Mouse (Mus musculus) myocyte (in vitro differentiated cells): ENCODE data around the gene Zbtb1.

Experiments used
- CEBPB ChIP-seq: IDR thresholded peaks from 2 replicates; pipeline ENCODE4 v1.6.1; 2011; ENCODE audit warnings: mild to moderate bottlenecking, moderate library complexity; ENCODE audit not compliant: poor library complexity, insufficient read depth, severe bottlenecking
- E2F4 ChIP-seq: IDR thresholded peaks from one replicate; pipeline ENCODE4 v1.6.1; 2011; ENCODE audit warnings: mild to moderate bottlenecking, control low read depth, moderate library complexity; ENCODE audit not compliant: insufficient read depth
- MAX ChIP-seq: IDR thresholded peaks from one replicate; pipeline ENCODE4 v1.6.1; 2011; ENCODE audit warnings: low read depth, mild to moderate bottlenecking, control low read depth
- MYOD1 ChIP-seq, 3 experiments: IDR thresholded peaks; one replicate each; pipeline ENCODE4 v1.6.1; 2011; ENCODE audit warnings: control low read depth in 2 of 3, low read depth in 2 of 3, mild to moderate bottlenecking in 2 of 3, moderate library complexity in 1 of 3; ENCODE audit not compliant: insufficient read length in 2 of 3, control insufficient read depth in 1 of 3
- MYOG ChIP-seq, 3 experiments: IDR thresholded peaks; one replicate each; pipeline ENCODE4 v1.6.1; 2011; ENCODE audit warnings: control low read depth in 2 of 3, low read depth in 2 of 3, mild to moderate bottlenecking in 2 of 3; ENCODE audit not compliant: insufficient read length in 2 of 3, control insufficient read depth in 1 of 3, insufficient read depth in 1 of 3
- POLR2A ChIP-seq: IDR thresholded peaks from one replicate; pipeline ENCODE4 v1.6.1; 2011; ENCODE audit warnings: low read depth, mild to moderate bottlenecking, control low read depth, moderate library complexity; ENCODE audit not compliant: insufficient read length
- POLR2AphosphoS2 ChIP-seq: IDR thresholded peaks from one replicate; pipeline ENCODE4 v1.6.1; 2011; ENCODE audit warnings: low read depth, control low read depth; ENCODE audit not compliant: insufficient read length
- REST ChIP-seq: IDR thresholded peaks from one replicate; pipeline ENCODE4 v1.6.1; 2011; ENCODE audit warnings: mild to moderate bottlenecking, control low read depth, moderate library complexity; ENCODE audit not compliant: insufficient read depth, insufficient read length
- SRF ChIP-seq: IDR thresholded peaks from one replicate; pipeline ENCODE4 v1.6.1; 2011; ENCODE audit warnings: low read depth; ENCODE audit not compliant: control insufficient read depth, insufficient read length
- TCF12 ChIP-seq: IDR thresholded peaks from one replicate; pipeline ENCODE4 v1.6.1; 2011; ENCODE audit warnings: mild to moderate bottlenecking, control low read depth; ENCODE audit not compliant: poor library complexity, insufficient read depth, severe bottlenecking
- TCF3 ChIP-seq: IDR thresholded peaks from one replicate; pipeline ENCODE4 v1.6.1; 2011; ENCODE audit warnings: low read depth, control low read depth; ENCODE audit not compliant: insufficient read length
- USF1 ChIP-seq: IDR thresholded peaks from one replicate; pipeline ENCODE4 v1.6.1; 2011; ENCODE audit warnings: low read depth, mild to moderate bottlenecking, control low read depth, moderate library complexity

GRCm38 (mm10) chr12:76444359-76444772, 74.3 kb downstream of the Zbtb1 start:
- TF ChIP-seq POLR2A = no peak
- TF ChIP-seq USF1 = no peak
- TF ChIP-seq MAX = no peak
- TF ChIP-seq POLR2AphosphoS2 = no peak
- TF ChIP-seq MYOG (IDR thresholded peaks at IDR 0.05; ENCODE audit: control insufficient read depth in 1 of 3, insufficient read depth in 1 of 3, insufficient read length in 2 of 3, low read depth in 2 of 3) = no peak
- no peak for TF ChIP-seq CEBPB
- TF ChIP-seq TCF12 = no peak
- no peak for TF ChIP-seq SRF
- TF ChIP-seq E2F4 = no peak
- TF ChIP-seq TCF3 = no peak
- no peak for TF ChIP-seq REST
- no peak for TF ChIP-seq MYOD1 (IDR thresholded peaks at IDR 0.05; ENCODE audit: control insufficient read depth in 1 of 3, insufficient read length in 2 of 3, low read depth in 2 of 3)
